Mouse (Mus musculus): ENCODE results near the gene Yif1b.
"Not testable (repeated sequence)": the region's sequence is repeated elsewhere in the genome, so short reads cannot be mapped to it uniquely, and the experiment has no call there.

DNA sequence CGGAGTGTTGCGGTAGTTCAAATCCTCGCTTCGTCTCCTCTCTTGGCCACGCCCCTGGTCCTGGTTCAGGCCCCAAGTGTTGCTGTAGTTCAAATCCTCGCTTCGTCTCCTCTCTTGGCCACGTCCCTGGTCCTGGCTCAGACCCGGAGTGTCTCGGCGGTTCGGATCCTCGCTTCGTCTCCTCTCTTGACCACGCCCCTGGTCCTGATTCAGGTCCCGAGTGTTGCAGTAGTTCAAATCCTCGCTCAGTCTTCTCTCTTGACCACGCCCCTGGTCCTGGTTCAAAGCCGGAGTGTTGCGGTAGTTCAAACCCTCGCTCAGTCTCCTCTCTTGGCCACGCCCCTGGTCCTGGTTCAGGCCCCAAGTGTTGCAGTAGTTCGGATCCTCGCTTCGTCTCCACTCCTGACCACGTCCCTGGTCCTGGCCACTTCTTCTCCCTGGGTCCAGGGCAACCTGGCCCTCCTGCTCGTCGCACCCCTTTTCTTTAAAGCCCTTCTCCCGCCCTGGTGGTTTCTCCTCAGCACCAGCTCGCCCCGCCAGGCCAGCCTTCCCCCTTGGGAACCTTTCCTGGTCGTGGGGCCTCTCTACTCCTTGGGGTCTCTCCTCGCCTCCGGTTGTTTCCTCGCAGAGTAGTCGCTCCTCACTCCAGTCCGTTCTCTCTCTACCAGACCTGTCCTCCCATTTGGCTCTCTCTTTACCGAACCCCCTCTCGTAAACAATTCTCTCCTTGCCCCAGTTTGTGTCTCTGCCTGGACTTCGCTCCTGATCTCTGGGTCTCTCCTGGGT, 25.2 kb upstream of the Yif1b start:
- not testable (repeated sequence) for TF ChIP-seq CTCF (IDR thresholded peaks at IDR 0.05; ENCODE audit: extremely low read depth, insufficient read length, insufficient replicate concordance, low read depth, low read length); POLR2A (IDR thresholded peaks at IDR 0.05; ENCODE audit: low read depth, low read length)

All from small intestine, adult 2 months (tissue).